Mouse (Mus musculus) thymus, adult 2 months (tissue): ENCODE measurements around the gene Trim10.

Source experiments
- CTCF ChIP-seq: fragments of 200-500 bp; IDR thresholded peaks from 2 replicates; pipeline ENCODE4 v1.5.1; 2012; ENCODE audit warnings: mild to moderate bottlenecking, control low read depth, low read length, moderate library complexity, borderline replicate concordance; ENCODE audit not compliant: control insufficient read depth, poor library complexity, insufficient read depth; ENCODE audit errors: extremely low read depth
- POLR2A ChIP-seq: fragments of 200-500 bp; IDR thresholded peaks from 2 replicates; pipeline ENCODE4 v1.6.1; 2012; ENCODE audit warnings: mild to moderate bottlenecking, low read length, control low read depth, moderate library complexity; ENCODE audit not compliant: control insufficient read depth, poor library complexity, insufficient read depth; ENCODE audit errors: extremely low read depth

DNA sequence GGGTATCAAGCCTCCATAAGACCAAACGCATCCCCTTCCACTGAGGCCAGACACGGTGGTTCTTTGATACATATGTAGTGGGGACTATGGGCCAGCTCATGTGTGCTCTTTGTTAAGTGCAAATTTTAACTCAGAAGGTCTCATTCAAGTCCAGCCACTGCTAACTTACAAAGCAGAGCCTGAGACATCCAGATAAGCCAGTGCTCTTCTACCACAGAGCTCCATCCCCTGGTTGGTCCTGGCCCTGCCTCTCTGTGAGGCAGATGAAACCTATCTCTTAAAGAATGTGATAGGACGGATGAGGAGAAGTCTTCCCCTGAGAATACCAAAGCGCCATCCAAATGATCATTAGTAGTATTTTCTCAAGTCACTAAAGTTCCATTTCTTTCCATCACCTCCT lies 30.0 kb downstream of the Trim10 start:
- TF ChIP-seq CTCF (no peak), POLR2A (no peak)
